Mouse (Mus musculus) embryonic facial prominence, embryonic 14.5 days (tissue): Measurements from ENCODE around the gene Stpg3. TPM values are rescaled to one million over a fixed set of nuclear protein-coding genes. Genes with fewer than 3 reads are reported as not detected.

Source experiments
- ATAC-seq: fragments of 200-750 bp; cut with Nextera tagmentation; 2 replicates; pipeline ENCODE4 v1.8.0; 2017; ENCODE audit warnings: low read depth, moderate number of reproducible peaks, moderate TSS enrichment
- DNase-seq: peaks from one replicate; pipeline ENCODE4 v3.0.0-alpha.2; 2015; ENCODE audit warnings: low spot score
- H3K27ac ChIP-seq: fragments of 300-500 bp; sonication (generic); replicated peaks from 2 replicates; pipeline ENCODE4 v1.5.1; 2014; ENCODE audit warnings: low read depth, mild to moderate bottlenecking, low read length, moderate library complexity
- H3K27me3 ChIP-seq: fragments of 300-500 bp; sonication (generic); replicated peaks from 2 replicates; pipeline ENCODE4 v1.6.1; 2014; ENCODE audit warnings: low read length; ENCODE audit not compliant: control insufficient read depth, insufficient read depth
- H3K36me3 ChIP-seq: fragments of 300-500 bp; sonication (generic); 2 replicates; pipeline ENCODE4 v1.6.1; 2014; ENCODE audit warnings: low read length, mixed read lengths; ENCODE audit not compliant: control insufficient read depth, insufficient read depth
- H3K4me1 ChIP-seq: fragments of 300-500 bp; sonication (generic); 2 replicates; pipeline ENCODE4 v1.6.1; 2014; ENCODE audit warnings: antibody characterized with exemption, low read length; ENCODE audit not compliant: control insufficient read depth, insufficient read depth
- H3K4me2 ChIP-seq: fragments of 300-500 bp; sonication (generic); 2 replicates; pipeline ENCODE4 v1.6.1; 2014; ENCODE audit warnings: low read depth, mild to moderate bottlenecking, low read length, moderate library complexity, mixed read lengths
- H3K4me3 ChIP-seq: fragments of 300-500 bp; sonication (generic); 2 replicates; pipeline ENCODE4 v1.5.1; 2014; ENCODE audit warnings: low read depth, mild to moderate bottlenecking, low read length
- H3K9ac ChIP-seq: fragments of 300-500 bp; sonication (generic); 2 replicates; pipeline ENCODE4 v1.6.1; 2014; ENCODE audit warnings: low read depth, mild to moderate bottlenecking, low read length, moderate library complexity, mixed read lengths
- H3K9me3 ChIP-seq: fragments of 300-500 bp; sonication (generic); 2 replicates; pipeline ENCODE4 v1.6.1; 2016; ENCODE audit warnings: low read length; ENCODE audit not compliant: control insufficient read depth
- WGBS: fragments of 180-500 bp; shearing (Covaris S2); extraction: QIAGEN DNeasy Blood & Tissue Kit; methylation state at CpG from one replicate; pipeline ENCODE4 v1.1.7; 2014; 5-methylcytosine and 5-hydroxymethylcytosine counted together
- polyA plus RNA-seq: library from polyadenylated mRNA; unstranded; fragments of >200 nt; fragmentation: Nextera tagmentation; extraction: Ambion mirVana; gene quantifications from 2 replicates; pipeline ENCODE4 v1.2.1, GENCODE M21; 2014

Gene Stpg3
- polyA plus RNA-seq, 1 experiment from 2014 or later, result not detected

DNA sequence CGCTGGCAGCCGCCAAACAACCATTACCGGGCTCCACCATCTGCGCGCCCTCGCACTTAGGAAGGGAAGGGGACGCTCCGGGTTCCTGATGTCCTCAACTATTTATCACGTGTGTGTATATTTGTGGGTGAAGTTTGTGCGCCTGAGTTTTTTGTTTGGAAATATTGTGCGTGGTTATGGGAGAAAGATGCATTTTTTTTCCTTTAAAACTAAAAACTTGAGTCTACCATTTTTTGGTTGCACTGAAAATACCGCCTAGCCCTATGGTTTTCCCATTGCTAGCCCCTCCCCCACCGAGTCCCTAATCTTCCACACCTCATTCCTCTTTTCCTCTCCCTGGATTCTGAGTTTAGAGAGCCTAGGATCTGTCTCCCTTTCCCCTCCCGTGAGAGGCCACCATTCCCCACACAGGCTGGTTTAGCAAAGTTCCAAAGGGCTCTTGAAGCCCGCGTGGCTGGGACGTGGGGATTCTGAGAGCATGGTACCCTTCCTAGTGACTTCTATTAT lies 32.5 kb downstream of the Stpg3 start:
- peak overlapping the region; percentile 57 for H3K4me3 ChIP-seq
- DNase-seq, result no peak
- H3K4me1 ChIP-seq, result peaks cover 22% of the 10 kb centered on the region

DNA sequence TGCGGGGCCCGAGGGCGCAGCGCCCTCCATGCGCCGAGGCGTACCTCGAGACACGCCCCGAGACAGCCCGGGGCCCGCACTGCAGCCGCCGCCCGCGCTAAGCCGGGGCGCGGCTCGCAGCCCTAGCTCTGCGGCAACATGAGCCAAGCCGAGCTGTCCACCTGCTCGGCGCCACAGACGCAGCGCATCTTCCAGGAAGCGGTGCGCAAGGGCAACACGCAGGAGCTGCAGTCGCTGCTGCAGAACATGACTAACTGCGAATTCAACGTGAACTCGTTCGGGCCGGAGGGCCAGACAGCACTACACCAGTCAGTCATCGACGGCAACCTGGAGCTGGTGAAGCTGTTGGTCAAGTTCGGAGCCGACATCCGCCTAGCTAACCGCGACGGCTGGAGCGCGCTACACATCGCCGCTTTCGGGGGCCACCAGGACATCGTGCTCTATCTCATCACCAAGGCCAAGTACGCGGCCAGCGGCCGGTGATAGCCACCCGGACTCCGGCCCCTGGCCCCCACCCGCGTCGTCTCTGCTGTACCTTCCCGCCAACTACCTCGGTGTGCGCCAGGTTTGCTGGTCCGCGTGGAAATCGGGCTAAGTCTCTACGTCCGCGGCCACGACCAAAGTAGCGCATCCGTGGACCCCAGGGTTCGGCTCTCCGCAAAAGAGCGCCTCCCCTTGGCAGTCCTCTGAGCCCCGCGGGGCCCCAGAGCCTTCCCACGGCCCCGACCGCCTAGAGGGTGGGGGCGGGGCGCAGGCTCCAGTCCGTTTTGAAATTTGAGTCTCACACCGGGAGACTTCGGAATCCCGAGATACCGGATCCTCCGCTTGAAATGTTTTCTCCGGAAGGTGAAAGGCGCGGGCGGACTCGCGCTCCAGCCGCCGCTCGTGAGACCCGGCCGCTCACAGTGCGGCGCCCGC lies 33.2 kb downstream of the Stpg3 start:
- Histone ChIP-seq H3K9me3 (no peaks in the 10 kb centered on the region), H3K4me1 (peaks cover 27% of the 10 kb centered on the region), H3K27me3 (peaks cover 67% of the 10 kb centered on the region), H3K36me3 (no peaks in the 10 kb centered on the region), H3K4me3 (peak overlapping the region; percentile 57), H3K9ac (peak overlapping the region; percentile 56), H3K4me2 (peak overlapping the region; percentile 85), H3K27ac (peak overlapping the region; percentile 75)
- under 1% methylated on average over 74 of the region's 100 CpGs for WGBS
- DNase-seq (peak; percentile 73), ATAC-seq (peak; percentile 47)

More for the DNA sequence above, 32.5 kb downstream of the Stpg3 start:
- Histone ChIP-seq H3K27ac (peak overlapping the region; percentile 75), H3K9ac (peak overlapping the region; percentile 56), H3K36me3 (no peaks in the 10 kb centered on the region), H3K27me3 (peaks cover 67% of the 10 kb centered on the region), H3K9me3 (no peaks in the 10 kb centered on the region), H3K4me2 (peak overlapping the region; percentile 85)
- WGBS, result under 1% methylated on average over 17 of the region's 17 CpGs
- no peak for ATAC-seq

DNA sequence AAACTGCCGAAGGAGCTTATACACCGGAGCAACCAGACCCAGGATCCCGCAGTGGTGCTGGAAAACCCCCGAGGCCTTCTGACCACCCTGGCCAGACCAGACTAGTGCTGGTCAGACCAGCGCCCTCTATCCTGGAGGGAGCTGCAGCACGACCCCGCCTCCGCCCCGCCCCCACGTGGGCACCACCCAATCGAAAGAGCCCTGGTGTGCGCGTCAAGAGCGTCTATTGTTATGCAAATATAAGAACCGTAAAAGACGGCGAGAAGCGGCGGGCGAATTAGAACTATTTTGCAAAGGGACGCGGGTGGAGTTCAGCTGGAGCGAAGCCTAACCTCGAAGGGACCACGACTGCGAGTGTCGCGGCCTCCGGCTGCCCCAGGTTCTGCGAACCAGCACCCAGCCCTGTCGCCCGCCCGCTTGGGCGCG lies 33.9 kb downstream of the Stpg3 start, which contains the start of gene Nrarp:
Nrarp (plus strand) TSS at position 281 of the 426 bp plus-strand sequence.
- Histone ChIP-seq H3K4me1 (peaks cover 26% of the 10 kb centered on the region), H3K27me3 (peaks cover 71% of the 10 kb centered on the region), H3K9ac (peak within 1 kb of the TSS; percentile 56), H3K36me3 (no peaks in the 10 kb centered on the region), H3K4me2 (peak within 1 kb of the TSS; percentile 85), H3K4me3 (peak within 1 kb of the TSS; percentile 57), H3K9me3 (no peaks in the 10 kb centered on the region), H3K27ac (peak within 1 kb of the TSS; percentile 75)
- under 1% methylated on average over 32 of the region's 35 CpGs for WGBS
- DNase-seq, result peak; percentile 95
- peak; percentile 87 for ATAC-seq

DNA sequence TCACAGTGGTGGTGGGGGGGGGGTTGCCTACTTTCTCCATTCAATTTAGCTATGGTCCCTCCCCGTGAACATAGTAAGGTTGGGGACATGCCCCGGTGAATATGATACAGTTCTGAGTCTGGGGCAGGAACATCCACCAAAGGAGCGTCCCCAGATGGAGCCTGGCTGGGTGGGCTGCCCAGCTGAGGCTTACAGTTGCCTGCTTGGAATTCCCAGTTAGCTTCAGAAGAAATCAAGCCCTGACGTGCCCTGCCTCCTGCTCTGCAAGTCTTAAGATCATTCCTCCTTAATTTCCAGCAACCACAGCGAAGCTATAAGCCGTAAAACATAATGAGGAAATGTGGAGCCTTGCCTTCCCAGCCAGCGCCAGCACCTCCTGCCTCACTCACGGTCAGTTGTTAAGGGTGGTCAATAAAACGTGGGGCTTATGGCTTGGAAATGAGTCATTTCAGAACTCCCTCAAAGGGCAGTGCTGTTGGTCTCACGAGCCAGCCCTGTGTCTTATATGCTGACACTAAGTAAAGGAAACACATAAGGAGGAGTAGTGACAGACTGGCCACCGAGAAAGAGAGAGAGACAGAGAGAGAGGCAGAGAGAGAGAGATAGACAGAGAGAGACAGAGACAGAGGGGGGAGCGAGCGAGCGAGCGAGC lies 34.7 kb downstream of the Stpg3 start:
- 47% methylated on average over 15 of the region's 15 CpGs for WGBS
- no peak overlapping the region for H3K9ac ChIP-seq
- DNase-seq (no peak), ATAC-seq (no peak)
- H3K4me2 ChIP-seq, result peak overlapping the region; percentile 85
- H3K27ac ChIP-seq, result peak overlapping the region; percentile 13; the same call in 1 of the 2 replicates
- peak overlapping the region; percentile 57 for H3K4me3 ChIP-seq
- H3K4me1 ChIP-seq, result peaks cover 20% of the 10 kb centered on the region
- H3K27me3 ChIP-seq, result peaks cover 69% of the 10 kb centered on the region
- no peaks in the 10 kb centered on the region for H3K9me3 ChIP-seq
- no peaks in the 10 kb centered on the region for H3K36me3 ChIP-seq

GRCm38 (mm10) chr2:25178285-25178972 lies 36.0 kb downstream of the Stpg3 start:
- no peak for DNase-seq
- Histone ChIP-seq H3K9ac (0 out of 2 replicates have a peak overlapping the region, but pooled peaks have one; percentile 28), H3K27ac (peak overlapping the region; percentile 58), H3K4me1 (peaks cover 20% of the 10 kb centered on the region), H3K27me3 (peaks cover 57% of the 10 kb centered on the region), H3K9me3 (no peaks in the 10 kb centered on the region), H3K36me3 (no peaks in the 10 kb centered on the region), H3K4me2 (peak overlapping the region; percentile 25), H3K4me3 (no peak overlapping the region)
- ATAC-seq, result no peak
- 12% methylated on average over 10 of the region's 10 CpGs for WGBS

- Histone ChIP-seq H3K4me1 (peaks cover 20% of the 10 kb centered on the region), H3K36me3 (no peaks in the 10 kb centered on the region), H3K9me3 (no peaks in the 10 kb centered on the region), H3K4me2 (peak overlapping the region; percentile 25; the same call in 1 of the 2 replicates), H3K4me3 (no peak overlapping the region), H3K27me3 (peaks cover 50% of the 10 kb centered on the region), H3K9ac (peak overlapping the region; percentile 46), H3K27ac (peak overlapping the region; percentile 58; the same call in 1 of the 2 replicates)
- WGBS, result 7% methylated on average over 5 of the region's 6 CpGs
- DNase-seq (peak; percentile 78), ATAC-seq (no peak)
Observed at GRCm38 (mm10) chr2:25177685-25178084, 36.8 kb downstream of the Stpg3 start.

DNA sequence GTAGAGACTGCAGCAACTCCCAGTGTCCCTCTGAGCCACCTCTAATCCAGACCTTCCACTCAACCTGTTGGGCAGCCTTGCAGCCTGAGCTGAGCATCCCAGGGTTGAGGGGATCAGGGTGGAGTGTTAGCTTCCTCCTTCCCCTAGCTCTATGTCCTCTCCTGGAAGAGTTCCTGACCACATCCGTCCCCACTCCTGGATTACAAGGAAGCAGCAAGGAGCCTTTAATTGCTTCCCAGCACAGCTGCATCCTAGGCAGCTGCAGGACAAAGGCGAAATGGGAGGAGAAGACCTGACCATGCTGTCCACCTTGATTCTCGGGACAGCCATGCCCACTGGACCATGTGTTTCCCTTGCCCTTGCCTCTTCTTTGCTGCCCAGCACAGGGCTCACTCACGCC lies 37.4 kb downstream of the Stpg3 start:
- no peak for DNase-seq

DNA sequence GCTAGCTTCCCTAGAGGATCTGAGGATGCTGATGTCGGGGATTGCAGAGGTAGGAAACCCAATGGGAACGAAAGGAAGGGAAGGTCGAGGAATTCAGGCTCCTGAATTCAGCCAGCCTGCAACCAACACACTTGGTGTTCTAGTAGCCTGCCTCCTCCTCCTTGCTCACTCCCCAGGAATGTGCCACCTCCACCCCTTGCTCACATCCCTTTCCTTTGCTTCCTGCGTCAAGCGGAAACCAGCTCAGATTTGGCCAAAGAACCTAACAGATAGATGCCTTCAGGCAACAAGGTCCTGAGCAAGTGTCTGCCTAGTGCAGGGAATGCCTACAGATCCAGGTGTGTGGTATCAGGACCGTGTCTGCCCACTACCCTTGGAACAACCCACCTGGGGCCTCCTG lies 37.9 kb downstream of the Stpg3 start:
- 60% methylated on average over 6 of the region's 6 CpGs for WGBS
- Histone ChIP-seq H3K4me3 (no peak overlapping the region), H3K36me3 (no peaks in the 10 kb centered on the region), H3K9ac (peak overlapping the region; percentile 46), H3K27me3 (peaks cover 41% of the 10 kb centered on the region), H3K9me3 (no peaks in the 10 kb centered on the region), H3K27ac (0 out of 2 replicates have a peak overlapping the region, but pooled peaks have one; percentile 58), H3K4me1 (peaks cover 20% of the 10 kb centered on the region), H3K4me2 (no peak overlapping the region)
- ATAC-seq (no peak), DNase-seq (no peak)

More for the DNA sequence above, 37.4 kb downstream of the Stpg3 start:
- peak overlapping the region; percentile 25; the same call in 1 of the 2 replicates for H3K4me2 ChIP-seq
- H3K4me1 ChIP-seq, result peaks cover 20% of the 10 kb centered on the region
- no peak overlapping the region for H3K4me3 ChIP-seq
- H3K27me3 ChIP-seq, result peaks cover 46% of the 10 kb centered on the region
- no peaks in the 10 kb centered on the region for H3K9me3 ChIP-seq
- H3K9ac ChIP-seq, result peak overlapping the region; percentile 46
- ATAC-seq, result no peak
- H3K27ac ChIP-seq, result peak overlapping the region; percentile 58; the same call in 1 of the 2 replicates
- no peaks in the 10 kb centered on the region for H3K36me3 ChIP-seq
- 48% methylated on average over 4 of the region's 4 CpGs for WGBS
